Mouse (Mus musculus) spleen, postnatal 10 days (tissue): ENCODE results near the gene Rcor3.

Experiments used
- DNase-seq, 2 experiments: peaks; one replicate each; pipeline ENCODE4 v3.0.0; 2021 to 2022; ENCODE audit warnings: low spot score in 2 of 2

Gene Rcor3

GRCm38 (mm10) chr1:192137926-192138910, at the start of gene Rcor3:
Rcor3 (minus strand) TSS chr1:192138062.
- DNase-seq, result peak; percentile 84 to 87

- DNase-seq, result no peak
Measured at GRCm38 (mm10) chr1:192181696-192182257, 43.9 kb upstream of the Rcor3 start.

GRCm38 (mm10) chr1:192179877-192180276, 42.0 kb upstream of the Rcor3 start:
- no peak for DNase-seq

- DNase-seq, result no peak
Measured at GRCm38 (mm10) chr1:192171477-192171876, 33.6 kb upstream of the Rcor3 start.

GRCm38 (mm10) chr1:192151179-192151578, 13.3 kb upstream of the Rcor3 start:
- DNase-seq, result no peak

- no peak for DNase-seq
Measured at GRCm38 (mm10) chr1:192140313-192140712, 2.5 kb upstream of the Rcor3 start.

- no peak for DNase-seq
Measured at GRCm38 (mm10) chr1:192137291-192137925, 454 bp downstream of the Rcor3 start.

GRCm38 (mm10) chr1:192136561-192137290, 1.1 kb downstream of the Rcor3 start:
- peak; percentile 71 to 75 for DNase-seq

GRCm38 (mm10) chr1:192130202-192130601, 7.7 kb downstream of the Rcor3 start:
- no peak for DNase-seq

GRCm38 (mm10) chr1:192128343-192128742, 9.5 kb downstream of the Rcor3 start:
- DNase-seq, result no peak

GRCm38 (mm10) chr1:192125761-192126160, 12.1 kb downstream of the Rcor3 start:
- no peak for DNase-seq

GRCm38 (mm10) chr1:192116262-192116661, 21.6 kb downstream of the Rcor3 start:
- no peak for DNase-seq

- DNase-seq, result no peak
Measured at GRCm38 (mm10) chr1:192115378-192115777, 22.5 kb downstream of the Rcor3 start.

- DNase-seq, result no peak
Measured at GRCm38 (mm10) chr1:192109169-192109568, 28.7 kb downstream of the Rcor3 start.

- DNase-seq, result peak in 1 of 2 experiments; percentile 46
Measured at GRCm38 (mm10) chr1:192107352-192107751, 30.5 kb downstream of the Rcor3 start.

- no peak for DNase-seq
Measured at GRCm38 (mm10) chr1:192105902-192106389, 31.9 kb downstream of the Rcor3 start.

- no peak for DNase-seq
Measured at GRCm38 (mm10) chr1:192104021-192104420, 33.8 kb downstream of the Rcor3 start.

GRCm38 (mm10) chr1:192103176-192103575, 34.7 kb downstream of the Rcor3 start:
- DNase-seq, result no peak

GRCm38 (mm10) chr1:192101359-192101758, 36.5 kb downstream of the Rcor3 start:
- DNase-seq, result no peak

GRCm38 (mm10) chr1:192100742-192101141, 37.1 kb downstream of the Rcor3 start:
- DNase-seq, result no peak

GRCm38 (mm10) chr1:192095626-192096025, 42.2 kb downstream of the Rcor3 start:
- no peak for DNase-seq
